Mouse (Mus musculus) bone marrow, adult 2 months (tissue): ENCODE measurements around the gene Itgb3bp.

Experiments used
- CTCF ChIP-seq: fragments of 200-500 bp; IDR thresholded peaks from 2 replicates; pipeline ENCODE4 v1.5.1; 2011; ENCODE audit warnings: low read length, control low read depth; ENCODE audit not compliant: control insufficient read depth, insufficient read depth
- POLR2A ChIP-seq: fragments of 200-500 bp; IDR thresholded peaks from 2 replicates; pipeline ENCODE4 v1.6.1; 2011; ENCODE audit warnings: low read depth, mild to moderate bottlenecking, control low read depth, low read length, borderline replicate concordance; ENCODE audit not compliant: control insufficient read depth

DNA sequence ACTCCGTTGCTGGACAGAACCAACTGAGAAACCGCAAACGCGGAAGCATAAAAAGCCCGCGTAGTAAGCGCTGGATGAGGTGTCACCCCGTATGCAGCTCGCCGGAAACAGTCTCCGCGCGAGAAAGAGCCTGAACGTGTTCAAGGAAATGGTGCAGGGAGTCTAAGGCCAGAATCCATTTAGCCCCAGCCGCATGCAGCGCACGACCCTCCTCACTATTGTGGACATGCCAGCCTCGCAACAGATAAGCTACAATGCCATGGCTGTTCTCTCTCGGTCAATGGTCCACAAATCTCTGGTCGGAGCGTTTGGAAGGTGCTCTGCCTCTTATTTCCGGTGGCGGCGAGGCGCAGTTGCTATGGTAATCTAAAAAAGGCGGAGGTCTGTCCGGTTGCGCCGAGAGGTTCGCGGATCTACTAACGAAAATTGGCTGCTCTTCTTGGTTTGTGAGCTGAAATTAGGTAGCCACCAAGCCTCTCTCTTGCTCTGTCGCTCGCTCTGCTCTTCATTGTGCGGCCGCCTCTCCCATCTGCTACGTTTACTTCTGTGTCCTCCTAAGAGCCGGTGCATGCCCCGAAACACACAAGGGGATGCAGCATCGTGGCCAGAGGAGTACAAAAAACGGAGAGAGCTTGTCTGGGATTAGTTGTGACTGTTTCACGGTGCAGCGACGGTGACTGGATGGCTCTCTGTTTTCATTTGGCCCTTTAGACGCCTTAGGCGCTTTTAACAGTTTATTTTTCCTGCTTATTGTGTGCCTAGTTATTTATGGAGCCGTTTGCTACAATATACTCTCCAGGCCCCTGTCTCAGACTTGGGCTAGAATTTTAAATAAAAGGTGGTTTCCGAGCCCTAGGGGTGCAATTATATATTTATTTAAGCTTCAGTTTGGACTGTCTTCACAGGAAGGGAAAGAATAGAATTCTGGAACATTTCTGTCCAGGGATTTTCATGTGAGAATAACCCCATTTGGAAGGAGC, 100.2 kb downstream of the Itgb3bp start, which contains the start of gene Efcab7:
- TF ChIP-seq POLR2A, result no peak
- no peak for TF ChIP-seq CTCF
